Mouse (Mus musculus): ENCODE measurements around the gene Rps11. TPM values are rescaled to one million over a fixed set of nuclear protein-coding genes. Genes with fewer than 3 reads are reported as not detected.
"Not testable (repeated sequence)": the region's sequence is repeated elsewhere in the genome, so short reads cannot be mapped to it uniquely, and the experiment has no call there.

The Rps11 gene
- total RNA-seq, 1 experiment from 2014 or later, result 1,473 TPM

DNA sequence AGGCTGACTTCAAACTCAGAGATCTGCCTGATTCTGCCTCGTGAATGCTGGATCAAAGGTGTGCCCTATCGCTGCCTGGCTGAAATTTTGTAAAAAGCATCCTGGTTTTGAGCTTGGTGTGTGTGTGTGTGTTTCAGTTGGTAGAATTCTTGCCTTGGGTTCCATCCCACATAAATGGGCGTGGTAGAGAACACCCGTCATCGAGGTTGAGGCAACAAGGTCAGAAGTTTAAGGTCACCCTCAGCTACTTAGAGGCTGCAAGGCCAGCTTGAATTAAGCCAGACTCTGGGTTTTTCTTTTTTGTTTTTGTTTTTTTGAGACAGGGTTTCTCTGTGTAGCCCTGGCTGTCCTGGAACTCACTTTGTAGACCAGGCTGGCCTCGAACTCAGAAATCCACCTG lies 5.9 kb downstream of the Rps11 start:
- no peak for ATAC-seq (replicated peaks; ENCODE audit: low read depth, poor library complexity, severe bottlenecking)

DNA sequence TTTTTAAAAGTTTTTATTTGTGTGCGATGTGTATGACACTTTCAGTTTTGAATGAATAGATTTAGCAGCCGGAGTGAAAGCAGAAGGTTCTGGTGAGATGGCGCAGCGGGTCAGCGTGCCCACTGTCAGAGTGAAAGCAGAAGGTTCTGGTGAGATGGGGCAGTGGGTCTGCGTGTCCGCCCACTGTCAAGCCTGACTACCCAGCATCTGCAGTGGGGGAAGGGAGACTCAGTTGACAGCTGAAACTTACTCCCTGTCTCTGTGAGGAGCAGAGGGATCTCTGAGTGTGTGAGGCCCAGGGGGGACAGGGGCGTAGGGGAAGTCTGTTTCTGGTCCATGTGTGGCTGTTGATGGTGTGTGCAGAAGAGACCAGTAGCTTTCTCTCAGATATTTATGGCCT lies 6.7 kb downstream of the Rps11 start:
- ATAC-seq (replicated peaks; ENCODE audit: low read depth, poor library complexity, severe bottlenecking), result no peak

DNA sequence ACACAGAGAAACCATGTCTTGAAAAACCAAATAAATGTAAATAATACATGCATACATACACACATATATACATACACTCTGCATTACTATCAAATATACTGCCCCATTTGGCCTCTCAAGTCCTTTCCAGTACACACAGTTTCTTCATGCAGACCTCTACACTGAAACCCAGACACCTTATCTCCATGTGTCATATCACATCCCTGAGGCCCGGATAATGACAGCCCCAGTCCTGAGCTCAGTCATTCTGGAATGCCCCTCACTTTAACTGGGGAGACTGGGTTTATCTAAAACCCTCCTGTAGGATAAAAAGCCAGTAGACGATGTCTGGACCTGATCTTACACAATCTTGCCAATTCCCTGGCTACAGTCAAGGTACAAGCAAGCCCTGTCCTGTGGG lies 10.8 kb downstream of the Rps11 start:
- ATAC-seq (replicated peaks; ENCODE audit: low read depth, poor library complexity, severe bottlenecking), result no peak

DNA sequence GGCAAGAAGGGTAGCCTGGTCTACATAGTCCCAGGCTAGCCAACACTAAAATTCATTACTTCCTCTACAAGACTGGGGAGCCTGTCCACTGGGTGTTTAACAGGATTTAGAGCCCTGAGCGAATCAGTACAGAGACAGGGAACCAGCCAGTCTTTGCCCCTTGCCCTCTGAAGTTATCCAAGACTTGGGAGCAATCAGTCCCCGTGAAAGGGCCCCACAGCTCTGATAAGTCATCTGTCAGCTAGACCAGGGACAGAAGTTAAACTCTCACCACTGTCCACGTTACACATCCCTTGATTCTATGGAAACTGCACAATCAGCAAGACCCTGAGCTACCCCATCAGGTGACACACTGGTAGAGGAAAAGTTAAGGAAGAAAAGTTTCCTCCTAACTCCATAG lies 11.7 kb downstream of the Rps11 start:
- no peak for ATAC-seq (replicated peaks; ENCODE audit: low read depth, poor library complexity, severe bottlenecking)

DNA sequence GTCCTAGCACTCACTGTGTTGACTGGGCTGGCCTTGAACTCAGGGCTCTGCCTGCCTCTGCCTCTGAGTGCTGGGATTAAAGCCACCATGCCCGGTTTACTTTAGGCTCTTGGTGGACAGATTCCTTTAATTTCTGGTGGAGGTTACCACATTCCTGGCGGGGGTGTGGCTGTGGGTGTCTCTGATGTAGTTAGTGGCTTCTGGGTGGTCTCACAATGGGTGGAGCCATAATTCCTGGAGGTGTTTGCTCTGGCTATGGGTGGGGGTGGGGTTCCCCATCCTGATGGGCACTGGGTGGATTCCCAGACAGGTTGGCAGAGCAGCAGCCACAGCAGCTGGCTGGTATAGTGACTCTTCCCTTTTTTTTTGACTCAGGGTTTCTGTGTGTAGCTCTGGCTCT lies 12.3 kb downstream of the Rps11 start:
- no peak for ATAC-seq (replicated peaks; ENCODE audit: low read depth, poor library complexity, severe bottlenecking)

DNA sequence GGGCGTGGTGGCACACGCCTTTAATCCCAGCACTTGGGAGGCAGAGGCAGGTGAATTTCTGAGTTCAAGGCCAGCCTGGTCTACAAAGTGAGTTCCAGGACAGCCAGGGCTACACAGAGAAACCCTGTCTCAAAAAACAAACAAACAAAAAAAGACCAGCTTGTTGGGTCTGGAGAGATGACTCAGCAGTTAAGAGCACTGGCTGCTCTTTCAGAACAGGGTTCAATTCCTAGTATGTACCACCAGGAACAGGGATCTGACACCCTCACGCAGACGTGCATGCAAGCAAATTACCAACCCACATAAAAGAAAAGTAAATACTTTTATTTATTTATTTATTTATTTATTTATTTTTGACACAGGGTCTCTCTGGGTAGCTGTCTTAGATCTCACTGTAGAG lies 14.2 kb downstream of the Rps11 start:
- not testable (repeated sequence) for ATAC-seq (replicated peaks; ENCODE audit: low read depth, poor library complexity, severe bottlenecking)

DNA sequence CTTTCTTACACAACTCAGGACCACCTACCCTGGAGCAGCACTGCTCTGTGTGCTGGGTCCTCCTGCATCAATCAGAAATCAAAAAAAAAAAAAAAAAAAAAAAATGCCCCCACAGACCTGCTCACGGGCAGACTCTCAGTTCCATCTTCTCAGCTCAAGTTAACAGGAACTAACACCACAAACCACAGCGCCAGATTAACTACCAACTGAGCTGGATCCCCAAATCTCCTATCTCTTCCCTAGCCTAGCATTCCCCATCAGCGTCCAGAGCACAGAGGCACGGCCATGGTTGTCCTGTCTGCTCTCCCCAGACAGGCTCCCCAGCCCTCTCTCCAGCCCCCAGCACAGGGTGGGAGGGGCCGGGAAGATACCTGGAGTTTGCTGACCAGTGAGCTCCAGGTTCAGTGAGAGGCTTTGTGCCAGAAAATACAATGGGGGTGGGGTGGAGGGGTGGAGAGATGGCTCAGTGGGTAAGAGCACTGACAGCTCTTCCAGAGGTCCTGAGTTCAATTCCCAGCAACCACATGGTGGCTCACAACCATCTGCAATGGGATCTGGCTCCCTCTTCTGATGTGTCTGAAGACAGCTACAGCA lies 17.1 kb downstream of the Rps11 start:
- peak; percentile 56 for ATAC-seq (replicated peaks; ENCODE audit: low read depth, poor library complexity, severe bottlenecking)

DNA sequence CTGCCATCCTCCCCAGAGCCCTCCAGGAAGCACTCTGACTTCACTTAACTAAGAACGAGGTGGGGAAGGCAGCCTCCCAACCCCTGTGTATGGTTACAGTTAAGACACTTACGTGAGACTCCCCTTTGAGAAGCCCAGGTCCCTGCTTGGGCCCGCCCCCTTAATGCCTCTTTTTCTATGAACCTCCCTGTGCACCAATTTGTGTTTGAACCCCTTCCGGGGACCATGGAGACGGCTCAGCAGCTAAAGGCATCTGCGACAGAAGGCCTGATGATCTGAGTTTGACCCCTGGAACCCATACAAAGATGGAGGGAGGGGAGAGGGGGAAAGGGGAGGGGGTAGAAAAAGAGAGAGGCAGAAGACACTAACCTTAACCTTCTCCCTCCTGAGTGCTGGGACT lies 17.8 kb downstream of the Rps11 start:
- ATAC-seq (replicated peaks; ENCODE audit: low read depth, poor library complexity, severe bottlenecking), result no peak

DNA sequence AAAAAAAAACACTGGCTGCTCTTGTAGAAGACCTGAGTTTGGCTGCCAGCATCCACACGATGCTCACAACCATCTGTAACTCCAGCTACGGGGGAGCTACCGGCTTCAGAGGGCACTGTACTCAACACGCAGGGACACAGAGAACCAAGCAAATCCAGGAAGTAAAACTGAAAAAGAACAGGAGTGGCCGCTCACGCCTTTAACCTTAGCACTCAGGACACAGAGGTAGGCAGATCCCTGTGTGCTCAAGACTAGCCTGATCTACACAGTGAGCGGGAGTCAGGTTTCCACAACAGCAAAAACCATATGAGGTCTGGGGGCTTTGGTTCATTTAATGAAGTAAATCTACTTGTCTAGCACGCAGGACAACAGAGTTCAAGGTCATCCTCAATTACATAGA lies 18.7 kb downstream of the Rps11 start:
- ATAC-seq (replicated peaks; ENCODE audit: low read depth, poor library complexity, severe bottlenecking), result no peak

DNA sequence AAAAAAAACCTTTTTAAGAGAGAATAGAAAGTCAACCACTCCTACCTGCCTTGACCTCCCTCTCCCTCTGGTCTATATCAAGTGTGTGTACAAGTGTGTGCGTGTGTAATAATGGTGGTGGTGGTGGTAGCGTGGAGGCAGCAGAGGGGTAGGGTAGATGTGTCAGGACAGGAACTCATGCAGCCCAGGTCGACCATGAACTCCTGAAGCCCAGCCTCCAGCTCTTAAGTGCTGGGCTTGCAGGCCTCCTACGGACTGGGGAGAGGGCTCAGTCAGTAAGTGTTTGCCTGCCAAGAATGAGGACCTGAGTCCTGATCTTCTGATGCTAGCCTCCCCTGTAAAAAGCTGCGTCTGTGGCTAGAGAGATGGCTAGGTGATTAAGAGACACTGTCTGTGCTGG lies 19.3 kb downstream of the Rps11 start:
- ATAC-seq (replicated peaks; ENCODE audit: low read depth, poor library complexity, severe bottlenecking), result no peak

DNA sequence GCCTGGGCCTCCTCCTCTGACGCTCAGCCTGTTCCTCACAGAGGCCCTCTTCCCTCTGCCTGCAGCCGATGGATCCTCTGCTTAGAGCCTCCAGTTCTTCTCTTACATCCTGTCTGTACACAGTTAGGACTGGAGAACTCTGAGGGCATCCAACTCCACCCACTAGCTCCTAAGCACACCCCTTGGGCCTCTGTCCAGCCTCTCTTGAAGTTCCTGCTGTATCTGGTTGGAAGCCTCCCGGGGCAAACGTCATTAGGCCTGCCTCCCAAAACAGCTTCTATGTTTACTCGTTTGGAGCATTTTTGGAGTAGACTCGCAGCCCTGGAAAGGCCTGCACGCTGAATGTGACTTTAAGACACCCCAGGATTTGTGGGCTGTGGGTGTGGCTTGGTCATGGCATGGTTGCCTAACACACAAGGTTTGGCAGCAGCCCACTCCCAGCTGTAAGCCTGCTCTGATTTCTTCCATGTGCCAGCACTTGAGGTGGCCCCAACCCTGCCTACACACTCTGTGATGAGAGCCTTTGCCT lies 20.5 kb downstream of the Rps11 start, which contains the start of gene Fcgrt:
Fcgrt (minus strand) TSS at position 200 of the 529 bp plus-strand sequence.
- ATAC-seq (replicated peaks; ENCODE audit: low read depth, poor library complexity, severe bottlenecking), result peak; percentile 88

DNA sequence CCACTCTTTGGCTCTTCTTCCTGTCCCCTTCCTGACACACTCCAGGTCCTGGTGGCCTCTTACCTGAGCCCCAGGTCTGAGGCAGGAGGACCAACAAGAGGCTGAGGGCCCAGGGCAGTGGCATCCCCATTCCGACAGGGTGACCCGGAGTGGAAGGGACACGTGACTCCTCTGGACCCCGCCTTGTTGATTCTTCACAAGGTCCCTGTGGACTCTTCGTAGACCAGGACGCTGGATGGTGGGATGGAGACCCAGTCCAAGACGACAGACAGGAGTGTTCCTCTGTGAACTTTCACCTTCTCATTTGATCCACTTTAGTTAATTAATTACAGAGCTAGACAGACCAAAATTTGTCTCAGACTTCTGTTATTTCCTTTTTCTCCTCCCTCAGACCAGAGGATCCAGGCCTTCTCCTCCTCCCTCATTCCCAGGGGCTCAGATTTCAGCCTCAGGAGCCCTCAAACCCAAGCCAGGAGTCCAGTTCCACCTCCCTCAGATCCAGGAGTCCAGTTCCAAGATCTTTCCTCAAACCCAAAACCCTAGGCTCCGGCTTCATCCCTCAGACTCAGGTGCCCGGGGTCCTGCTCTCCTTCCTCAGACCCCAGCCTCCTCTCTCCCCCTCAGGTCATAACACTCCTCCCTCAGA lies 21.2 kb downstream of the Rps11 start:
- ATAC-seq (replicated peaks; ENCODE audit: low read depth, poor library complexity, severe bottlenecking), result no peak

DNA sequence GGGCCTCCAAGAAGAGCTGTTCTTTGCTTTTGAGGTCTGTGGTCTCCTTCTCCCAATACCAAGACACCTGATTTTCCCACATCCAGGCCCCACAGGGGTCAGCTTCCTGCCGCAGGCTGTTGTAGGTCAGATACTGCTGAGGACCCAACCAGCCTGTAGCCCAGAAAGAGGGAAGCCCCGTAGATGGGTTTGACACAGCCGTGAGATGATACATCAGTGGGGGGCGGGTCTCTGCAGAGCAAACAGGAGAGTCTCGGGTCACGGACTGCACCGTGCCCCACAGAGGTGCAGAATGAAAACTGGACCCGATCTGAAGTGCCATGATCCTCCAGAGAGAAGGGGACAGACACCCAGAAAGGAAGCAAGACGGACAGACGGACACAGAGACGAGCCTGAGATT lies 21.8 kb downstream of the Rps11 start:
- no peak for ATAC-seq (replicated peaks; ENCODE audit: low read depth, poor library complexity, severe bottlenecking)

DNA sequence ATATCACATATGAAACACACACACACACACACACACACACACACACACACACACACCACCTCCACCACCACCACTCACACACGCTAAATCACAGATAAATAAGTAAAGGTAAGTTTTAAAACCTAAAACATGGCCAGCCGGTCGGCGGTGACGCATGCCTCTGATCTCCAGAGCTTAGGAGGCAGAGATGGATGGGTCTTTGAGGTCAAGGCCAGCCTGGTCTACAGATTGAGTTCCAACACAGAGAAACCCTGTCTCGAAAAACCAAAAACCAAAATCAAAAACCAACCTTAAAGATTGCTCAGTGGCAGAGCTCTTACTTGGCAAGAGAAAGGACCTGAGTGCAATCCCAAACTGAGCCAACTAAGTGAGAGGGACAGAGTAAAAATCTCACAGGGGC lies 24.2 kb downstream of the Rps11 start:
- no peak for ATAC-seq (replicated peaks; ENCODE audit: low read depth, poor library complexity, severe bottlenecking)

DNA sequence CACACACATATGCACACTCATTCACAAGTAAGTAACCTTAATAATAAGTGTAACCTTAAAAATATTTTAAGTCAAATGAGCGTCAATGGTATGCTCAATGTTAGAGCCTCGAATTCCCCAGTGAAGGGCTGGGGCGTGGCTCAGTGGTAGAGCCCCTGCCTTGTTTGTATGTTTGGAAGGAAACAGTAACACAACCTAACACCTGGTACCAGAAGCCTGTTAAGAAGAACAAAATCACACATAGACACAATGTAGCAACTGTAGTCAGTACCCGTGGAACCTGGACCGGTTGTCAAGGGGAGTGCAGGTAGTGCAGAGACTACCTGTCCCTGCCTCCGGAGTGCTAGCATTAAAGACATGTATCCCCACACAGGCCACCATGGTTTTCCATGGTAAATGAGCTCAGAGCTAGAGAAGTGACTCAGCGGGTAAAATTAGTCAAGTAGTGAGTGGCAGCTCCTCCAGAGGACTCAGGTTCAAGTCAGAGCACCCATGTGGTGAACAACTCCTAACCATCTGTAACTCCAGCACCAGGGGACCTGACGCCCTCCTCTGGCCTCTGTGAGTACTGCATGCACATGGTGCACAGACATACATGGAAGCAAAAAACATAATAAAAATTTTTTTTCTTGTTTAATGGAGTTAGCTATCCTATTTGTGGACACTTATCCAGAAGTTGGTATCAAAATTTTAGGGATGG lies 25.5 kb downstream of the Rps11 start:
- ATAC-seq (replicated peaks; ENCODE audit: low read depth, poor library complexity, severe bottlenecking), result no peak

DNA sequence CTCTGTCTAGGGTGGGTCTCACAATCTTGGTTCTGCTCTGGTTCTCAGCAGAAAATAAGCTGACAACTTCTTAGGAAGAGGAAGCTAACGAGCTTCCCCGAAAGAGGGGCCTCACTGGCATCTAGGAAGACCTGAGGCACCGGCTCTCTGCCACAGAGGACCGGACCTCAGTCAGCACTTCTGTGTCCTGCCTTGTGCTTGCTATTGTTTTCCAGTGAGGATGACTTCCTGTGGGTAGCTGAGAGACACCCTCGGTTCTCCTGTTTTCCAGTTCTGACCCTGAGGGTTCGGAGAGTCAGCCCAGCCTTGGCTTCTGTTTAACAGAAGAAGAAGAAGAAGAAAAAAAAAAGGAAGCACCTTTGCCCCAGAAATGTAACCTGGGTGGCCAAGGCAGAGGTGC lies 26.8 kb downstream of the Rps11 start:
- 0 out of 2 replicates have a peak, but pooled peaks have one; percentile 9 for ATAC-seq (replicated peaks; ENCODE audit: low read depth, poor library complexity, severe bottlenecking)

DNA sequence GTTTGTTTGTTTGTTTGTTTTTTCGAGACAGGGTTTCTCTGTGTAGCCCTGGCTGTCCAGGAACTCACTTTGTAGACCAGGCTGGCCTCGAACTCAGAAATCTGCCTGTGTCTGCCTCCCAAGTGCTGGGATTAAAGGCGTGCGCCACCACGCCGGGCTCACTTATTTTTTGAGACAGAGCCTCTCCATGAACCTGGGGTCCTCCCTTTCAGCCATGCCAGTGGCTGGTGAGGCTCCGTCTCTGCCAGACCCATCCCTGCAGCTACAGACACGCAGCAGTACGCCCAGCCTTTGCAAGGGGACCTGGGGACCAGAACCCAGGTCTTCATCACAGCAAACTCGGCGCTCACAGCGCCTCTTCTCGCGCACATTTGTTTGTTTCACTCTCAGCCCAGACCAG lies 28.3 kb downstream of the Rps11 start:
- not testable (repeated sequence) for ATAC-seq (replicated peaks; ENCODE audit: low read depth, poor library complexity, severe bottlenecking)

DNA sequence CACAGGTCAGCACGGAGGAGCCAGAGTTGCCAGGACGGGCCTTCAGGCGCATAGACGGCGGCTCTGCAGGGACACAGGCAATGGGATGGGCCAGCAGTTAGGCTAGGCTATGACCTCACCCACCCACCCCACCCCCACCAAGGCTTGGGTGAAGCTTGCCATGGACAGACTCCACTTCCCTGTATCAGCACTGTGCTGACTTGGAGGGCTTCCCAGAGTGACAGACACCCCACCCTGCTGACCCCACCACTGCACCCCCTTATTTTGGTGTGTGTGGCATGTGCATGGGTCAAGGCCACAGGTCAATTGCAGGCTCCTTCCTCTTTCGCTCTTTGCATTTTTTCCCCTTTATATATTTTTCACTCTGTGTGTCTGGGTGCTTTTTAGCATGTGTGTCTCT lies 28.9 kb downstream of the Rps11 start:
- no peak for ATAC-seq (replicated peaks; ENCODE audit: low read depth, poor library complexity, severe bottlenecking)

DNA sequence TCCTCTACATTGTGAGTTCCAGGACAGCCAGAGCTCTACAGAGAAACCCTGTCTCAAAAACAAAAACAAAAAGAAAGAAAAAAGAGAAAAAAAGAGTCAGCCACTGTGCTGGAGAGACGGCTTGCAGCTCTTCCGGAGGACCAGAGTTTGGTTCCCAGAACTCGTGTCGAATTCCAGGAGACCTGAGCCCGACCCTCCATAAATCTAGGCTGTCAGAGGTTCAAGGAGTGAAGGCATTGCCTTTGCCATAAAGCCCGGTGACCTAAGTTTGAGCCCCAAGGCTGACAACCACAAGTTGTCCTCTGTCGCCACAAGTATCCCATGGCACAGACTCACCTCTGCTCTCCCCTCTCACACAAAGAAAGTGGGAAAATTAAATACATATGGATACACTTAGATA lies 30.1 kb downstream of the Rps11 start:
- no peak for ATAC-seq (replicated peaks; ENCODE audit: low read depth, poor library complexity, severe bottlenecking)

DNA sequence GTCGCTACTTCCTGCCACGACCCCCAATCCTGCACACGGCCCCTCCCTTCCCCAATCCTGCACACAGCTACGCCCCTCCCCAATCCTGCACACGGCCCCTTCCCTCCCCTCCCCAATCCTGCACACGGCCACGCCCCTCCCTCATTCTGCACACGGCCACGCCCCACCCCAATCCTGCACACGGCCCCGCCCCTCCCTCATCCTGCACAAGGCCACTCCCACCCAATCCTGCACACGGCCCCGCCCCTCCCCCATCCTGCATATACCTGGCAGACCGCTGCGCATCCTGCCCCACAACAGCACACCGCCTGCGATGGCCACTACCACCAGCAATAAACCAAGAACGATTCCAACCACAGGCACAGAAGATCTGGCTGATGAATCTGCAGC lies 30.7 kb downstream of the Rps11 start:
- no peak for ATAC-seq (replicated peaks; ENCODE audit: low read depth, poor library complexity, severe bottlenecking)

DNA sequence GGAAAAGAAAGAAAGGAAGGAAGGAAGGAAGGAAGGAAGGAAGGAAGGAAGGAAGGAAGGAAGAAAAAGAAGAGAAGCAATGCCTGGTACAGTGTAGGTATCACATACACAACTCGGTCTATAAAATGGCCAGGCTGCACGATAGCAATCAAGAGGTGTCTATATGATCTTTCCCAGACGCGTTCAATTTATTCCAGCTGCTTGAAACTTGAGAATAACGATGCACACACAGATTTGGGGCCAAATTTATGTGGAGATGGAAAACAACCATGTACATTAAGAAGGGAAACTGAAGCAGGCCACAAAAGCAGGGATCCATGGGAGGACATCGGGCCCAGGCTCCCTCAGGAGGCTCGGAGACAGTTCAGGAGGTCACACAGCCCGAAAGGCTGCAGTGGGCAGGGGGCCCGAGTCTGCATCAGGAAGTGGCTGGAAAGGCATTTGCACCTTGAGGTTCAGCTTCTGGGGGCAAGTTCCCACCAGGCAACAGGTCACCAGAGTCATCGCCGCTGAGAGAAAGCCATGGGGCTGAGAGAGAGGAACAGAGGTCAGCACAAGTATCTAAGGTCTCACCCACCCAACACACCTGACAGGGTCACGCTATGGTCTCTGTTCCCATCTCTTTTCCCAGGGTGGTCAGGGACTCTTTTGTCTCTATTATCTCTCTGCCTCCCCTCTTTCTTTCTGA lies 31.3 kb downstream of the Rps11 start:
- no peak for ATAC-seq (replicated peaks; ENCODE audit: low read depth, poor library complexity, severe bottlenecking)
